Mouse (Mus musculus): Measurements from ENCODE around the gene Has3.

- no peak for TF ChIP-seq CTCF (IDR thresholded peaks at IDR 0.05; ENCODE audit: control insufficient read depth, insufficient read depth, insufficient replicate concordance, low read depth, low read length)
- TF ChIP-seq POLR2A (IDR thresholded peaks at IDR 0.05; ENCODE audit: control insufficient read depth, low read depth, low read length), result peak; percentile 88
Observed at GRCm38 (mm10) chr8:106893481-106894156, 23.6 kb downstream of the Has3 start, which contains the start of gene Utp4.
